Mouse (Mus musculus): ENCODE data around the gene Cfap61. TPM values are rescaled to one million over a fixed set of nuclear protein-coding genes. Genes with fewer than 3 reads are reported as not detected.
"Not testable (repeated sequence)": the region's sequence is repeated elsewhere in the genome, so short reads cannot be mapped to it uniquely, and the experiment has no call there.

The Cfap61 gene
- 4.2 and 5.5 TPM in 2 replicates for polyA plus RNA-seq (2014; fragmentation: Nextera tagmentation; extraction: Ambion mirVana)

- Histone ChIP-seq H3K4me2 (replicated peaks) (peak within 1 kb of the TSS; percentile 75), H3K4me1 (replicated peaks; ENCODE audit: control insufficient read depth, insufficient read depth, low read length) (peaks cover 6% of the 10 kb centered on the region), H3K4me3 (replicated peaks; ENCODE audit: low read length) (peak within 1 kb of the TSS; percentile 75), H3K27ac (0 out of 2 replicates have a peak within 1 kb of the TSS, but pooled peaks have one; percentile 45), H3K9ac (peak within 1 kb of the TSS; percentile 62), H3K36me3 (replicated peaks; ENCODE audit: control insufficient read depth, insufficient read depth) (peaks cover 32% of the 10 kb centered on the region), H3K9me3 (ENCODE audit: control insufficient read depth, low read length) (no peaks in the 10 kb centered on the region), H3K27me3 (ENCODE audit: control insufficient read depth, insufficient read depth, low read length) (no peaks in the 10 kb centered on the region)
- peak; percentile 99 for ATAC-seq (ENCODE audit: low FRiP score)
- WGBS, result under 1% methylated on average over 61 of the region's 61 CpGs
- DNase-seq (ENCODE audit: low spot score), result peak; percentile 96
These were observed at the start of gene Cfap61, which contains the start of gene Crnkl1 for GRCm38 (mm10) chr2:145934339-145935231. Gene Cfap61 (plus strand): TSS chr2:145934784. Gene Crnkl1 (minus strand): TSS chr2:145935014.

- ATAC-seq (ENCODE audit: low FRiP score), result no peak
- no peaks in the 10 kb centered on the region for H3K9me3 ChIP-seq (ENCODE audit: control insufficient read depth, low read length)
- WGBS, result 81% methylated on average over 14 of the region's 14 CpGs
- H3K36me3 ChIP-seq (replicated peaks; ENCODE audit: control insufficient read depth, insufficient read depth), result peaks cover 19% of the 10 kb centered on the region
- H3K27me3 ChIP-seq (ENCODE audit: control insufficient read depth, insufficient read depth, low read length), result no peaks in the 10 kb centered on the region
- H3K4me1 ChIP-seq (replicated peaks; ENCODE audit: control insufficient read depth, insufficient read depth, low read length), result no peaks in the 10 kb centered on the region; the same call in 1 of the 2 replicates
- peak overlapping the region; percentile 34; the same call in 1 of the 2 replicates for H3K27ac ChIP-seq
- no peak overlapping the region for H3K4me2 ChIP-seq (replicated peaks)
- no peak overlapping the region for H3K9ac ChIP-seq
- no peak for DNase-seq (ENCODE audit: low spot score)
- H3K4me3 ChIP-seq (replicated peaks; ENCODE audit: low read length), result no peak overlapping the region
These were observed 49.4 kb upstream of the Cfap61 start for GRCm38 (mm10) chr2:145884913-145885785.

- no peak for DNase-seq (ENCODE audit: low spot score)
- no peak overlapping the region for H3K4me3 ChIP-seq (replicated peaks; ENCODE audit: low read length)
- H3K4me1 ChIP-seq (replicated peaks; ENCODE audit: control insufficient read depth, insufficient read depth, low read length), result no peaks in the 10 kb centered on the region; the same call in 1 of the 2 replicates
- H3K27me3 ChIP-seq (ENCODE audit: control insufficient read depth, insufficient read depth, low read length), result no peaks in the 10 kb centered on the region
- no peak overlapping the region for H3K9ac ChIP-seq
- no peak overlapping the region for H3K27ac ChIP-seq
- H3K4me2 ChIP-seq (replicated peaks), result no peak overlapping the region
- peaks cover 13% of the 10 kb centered on the region for H3K36me3 ChIP-seq (replicated peaks; ENCODE audit: control insufficient read depth, insufficient read depth)
- 75% methylated on average over 14 of the region's 14 CpGs for WGBS
- ATAC-seq (ENCODE audit: low FRiP score), result no peak
- no peaks in the 10 kb centered on the region for H3K9me3 ChIP-seq (ENCODE audit: control insufficient read depth, low read length)
These were observed 46.4 kb upstream of the Cfap61 start for GRCm38 (mm10) chr2:145887937-145888765.

- DNase-seq (ENCODE audit: low spot score) (no peak), ATAC-seq (ENCODE audit: low FRiP score) (no peak)
- Histone ChIP-seq H3K9ac (no peak overlapping the region), H3K4me2 (replicated peaks) (no peak overlapping the region), H3K4me1 (replicated peaks; ENCODE audit: control insufficient read depth, insufficient read depth, low read length) (no peaks in the 10 kb centered on the region; the same call in 1 of the 2 replicates), H3K9me3 (ENCODE audit: control insufficient read depth, low read length) (no peaks in the 10 kb centered on the region), H3K27me3 (ENCODE audit: control insufficient read depth, insufficient read depth, low read length) (no peaks in the 10 kb centered on the region), H3K36me3 (replicated peaks; ENCODE audit: control insufficient read depth, insufficient read depth) (peaks cover 13% of the 10 kb centered on the region), H3K4me3 (replicated peaks; ENCODE audit: low read length) (no peak overlapping the region), H3K27ac (peak overlapping the region; percentile 12; the same call in 1 of the 2 replicates)
- WGBS, result 71% methylated on average over 6 of the region's 6 CpGs
These were observed 45.7 kb upstream of the Cfap61 start for GRCm38 (mm10) chr2:145888766-145889480.

- no peak overlapping the region for H3K27ac ChIP-seq
- no peak overlapping the region for H3K9ac ChIP-seq
- 86% methylated on average over 2 of the region's 2 CpGs for WGBS
- DNase-seq (ENCODE audit: low spot score), result no peak
- peaks cover 6% of the 10 kb centered on the region for H3K36me3 ChIP-seq (replicated peaks; ENCODE audit: control insufficient read depth, insufficient read depth)
- H3K4me1 ChIP-seq (replicated peaks; ENCODE audit: control insufficient read depth, insufficient read depth, low read length), result no peaks in the 10 kb centered on the region
- H3K4me2 ChIP-seq (replicated peaks), result no peak overlapping the region
- H3K4me3 ChIP-seq (replicated peaks; ENCODE audit: low read length), result no peak overlapping the region
- H3K9me3 ChIP-seq (ENCODE audit: control insufficient read depth, low read length), result no peaks in the 10 kb centered on the region
- no peak for ATAC-seq (ENCODE audit: low FRiP score)
- H3K27me3 ChIP-seq (ENCODE audit: control insufficient read depth, insufficient read depth, low read length), result no peaks in the 10 kb centered on the region
These were observed 44.0 kb upstream of the Cfap61 start for GRCm38 (mm10) chr2:145890571-145890970.

GRCm38 (mm10) chr2:145893756-145894155 is 40.8 kb upstream of the Cfap61 start:
- no peak overlapping the region for H3K9ac ChIP-seq
- H3K27me3 ChIP-seq (ENCODE audit: control insufficient read depth, insufficient read depth, low read length), result no peaks in the 10 kb centered on the region
- H3K4me1 ChIP-seq (replicated peaks; ENCODE audit: control insufficient read depth, insufficient read depth, low read length), result no peaks in the 10 kb centered on the region
- no peaks in the 10 kb centered on the region for H3K9me3 ChIP-seq (ENCODE audit: control insufficient read depth, low read length)
- no peaks in the 10 kb centered on the region for H3K36me3 ChIP-seq (replicated peaks; ENCODE audit: control insufficient read depth, insufficient read depth)
- H3K27ac ChIP-seq, result no peak overlapping the region
- DNase-seq (ENCODE audit: low spot score) (no peak), ATAC-seq (ENCODE audit: low FRiP score) (no peak)
- no peak overlapping the region for H3K4me2 ChIP-seq (replicated peaks)
- WGBS, result 94% methylated on average over 6 of the region's 6 CpGs
- no peak overlapping the region for H3K4me3 ChIP-seq (replicated peaks; ENCODE audit: low read length)

- no peak overlapping the region for H3K9ac ChIP-seq
These were observed 36.5 kb upstream of the Cfap61 start for GRCm38 (mm10) chr2:145898106-145898505.

GRCm38 (mm10) chr2:145900318-145900717 is 34.3 kb upstream of the Cfap61 start:
- H3K9me3 ChIP-seq (ENCODE audit: control insufficient read depth, low read length); H3K9ac ChIP-seq; H3K4me3 ChIP-seq (replicated peaks; ENCODE audit: low read length); ATAC-seq (ENCODE audit: low FRiP score); DNase-seq (ENCODE audit: low spot score); H3K4me2 ChIP-seq (replicated peaks); H3K36me3 ChIP-seq (replicated peaks; ENCODE audit: control insufficient read depth, insufficient read depth); H3K27me3 ChIP-seq (ENCODE audit: control insufficient read depth, insufficient read depth, low read length); H3K27ac ChIP-seq: not testable (repeated sequence)
- H3K4me1 ChIP-seq (replicated peaks; ENCODE audit: control insufficient read depth, insufficient read depth, low read length), result peaks cover 17% of the 10 kb centered on the region
- 80% methylated on average over 6 of the region's 8 CpGs for WGBS

More at GRCm38 (mm10) chr2:145898106-145898505, 36.5 kb upstream of the Cfap61 start:
- Histone ChIP-seq H3K36me3 (replicated peaks; ENCODE audit: control insufficient read depth, insufficient read depth) (no peaks in the 10 kb centered on the region), H3K9me3 (ENCODE audit: control insufficient read depth, low read length) (no peaks in the 10 kb centered on the region), H3K27me3 (ENCODE audit: control insufficient read depth, insufficient read depth, low read length) (no peaks in the 10 kb centered on the region), H3K4me3 (replicated peaks; ENCODE audit: low read length) (no peak overlapping the region), H3K27ac (no peak overlapping the region), H3K4me1 (replicated peaks; ENCODE audit: control insufficient read depth, insufficient read depth, low read length) (no peaks in the 10 kb centered on the region), H3K4me2 (replicated peaks) (no peak overlapping the region)
- ATAC-seq (ENCODE audit: low FRiP score), result no peak
- 81% methylated on average over 9 of the region's 9 CpGs for WGBS
- DNase-seq (ENCODE audit: low spot score), result no peak

Data from hindbrain, embryonic 14.5 days (tissue).